Mouse (Mus musculus) embryonic facial prominence, embryonic 11.5 days (tissue): ENCODE results near the gene Erc2. TPM values are rescaled to one million over a fixed set of nuclear protein-coding genes. Genes with fewer than 3 reads are reported as not detected.

Source experiments
- ATAC-seq: fragments of 200-750 bp; cut with Nextera tagmentation; replicated peaks from 2 replicates; pipeline ENCODE4 v1.8.0; 2017; ENCODE audit warnings: low read depth; ENCODE audit not compliant: insufficient number of reproducible peaks, low FRiP score, low TSS enrichment
- DNase-seq: peaks from one replicate; pipeline ENCODE4 v3.0.0-alpha.2; 2015; ENCODE audit warnings: low spot score
- H3K27ac ChIP-seq: fragments of 300-500 bp; sonication (generic); replicated peaks from 2 replicates; pipeline ENCODE4 v1.5.1; 2014; ENCODE audit warnings: mild to moderate bottlenecking, low read depth, low read length, control low read depth
- H3K27me3 ChIP-seq: fragments of 300-500 bp; sonication (generic); 2 replicates; pipeline ENCODE4 v1.6.1; 2014; ENCODE audit warnings: mild to moderate bottlenecking, low read length, moderate library complexity, mixed read lengths; ENCODE audit not compliant: control insufficient read depth, insufficient read depth
- H3K36me3 ChIP-seq: fragments of 300-500 bp; sonication (generic); replicated peaks from 2 replicates; pipeline ENCODE4 v1.6.1; 2014; ENCODE audit warnings: low read depth, mild to moderate bottlenecking, low read length, moderate library complexity, mixed read lengths; ENCODE audit not compliant: control insufficient read depth, insufficient read depth
- H3K4me1 ChIP-seq: fragments of 300-500 bp; sonication (generic); 2 replicates; pipeline ENCODE4 v1.6.1; 2014; ENCODE audit warnings: low read length, mixed read lengths; ENCODE audit not compliant: control insufficient read depth, insufficient read depth
- H3K4me2 ChIP-seq: fragments of 300-500 bp; sonication (generic); 2 replicates; pipeline ENCODE4 v1.6.1; 2014; ENCODE audit warnings: low read depth, mild to moderate bottlenecking, control low read depth, low read length, moderate library complexity
- H3K4me3 ChIP-seq: fragments of 300-500 bp; sonication (generic); 2 replicates; pipeline ENCODE4 v1.5.1; 2014; ENCODE audit warnings: low read depth, low read length, control low read depth
- H3K9ac ChIP-seq: fragments of 300-500 bp; sonication (generic); replicated peaks from 2 replicates; pipeline ENCODE4 v1.6.1; 2014; ENCODE audit warnings: mild to moderate bottlenecking, control low read depth, low read length
- H3K9me3 ChIP-seq: fragments of 300-500 bp; sonication (generic); replicated peaks from 2 replicates; pipeline ENCODE4 v1.6.1; 2016; ENCODE audit warnings: mild to moderate bottlenecking, low read length, inconsistent platforms, mixed read lengths; ENCODE audit not compliant: control insufficient read depth
- WGBS: fragments of 180-500 bp; shearing (Covaris S2); extraction: QIAGEN DNeasy Blood & Tissue Kit; methylation state at CpG from one replicate; pipeline ENCODE4 v1.1.7; 2014; 5-methylcytosine and 5-hydroxymethylcytosine counted together
- polyA plus RNA-seq: library from polyadenylated mRNA; unstranded; fragments of >200 nt; fragmentation: Nextera tagmentation; extraction: Ambion mirVana; gene quantifications from 2 replicates; pipeline ENCODE4 v1.2.1, GENCODE M21; 2014

Erc2 gene
- polyA plus RNA-seq, 1 experiment from 2014 or later = 5.2 TPM

- Histone ChIP-seq H3K4me1 (no peaks in the 10 kb centered on the region), H3K27ac (no peak overlapping the region), H3K36me3 (no peaks in the 10 kb centered on the region), H3K9me3 (no peaks in the 10 kb centered on the region), H3K4me3 (no peak overlapping the region), H3K27me3 (no peaks in the 10 kb centered on the region), H3K4me2 (no peak overlapping the region), H3K9ac (no peak overlapping the region)
- ATAC-seq (no peak), DNase-seq (peak; percentile 85)
- 3% methylated on average over 9 of the region's 9 CpGs for WGBS
Observed at GRCm38 (mm10) chr14:27808080-27808479, 185.9 kb downstream of the Erc2 start.

- Histone ChIP-seq H3K4me1 (no peaks in the 10 kb centered on the region), H3K4me2 (no peak overlapping the region), H3K9ac (no peak overlapping the region), H3K27ac (no peak overlapping the region), H3K4me3 (no peak overlapping the region), H3K27me3 (no peaks in the 10 kb centered on the region), H3K36me3 (no peaks in the 10 kb centered on the region), H3K9me3 (no peaks in the 10 kb centered on the region)
- no peak for DNase-seq
- ATAC-seq = no peak
- 62% methylated on average over 10 of the region's 10 CpGs for WGBS
Observed at GRCm38 (mm10) chr14:27808523-27809114, 186.4 kb downstream of the Erc2 start.

GRCm38 (mm10) chr14:27810790-27811189, 188.6 kb downstream of the Erc2 start:
- DNase-seq = no peak
- no peaks in the 10 kb centered on the region for H3K36me3 ChIP-seq
- no peak for ATAC-seq

GRCm38 (mm10) chr14:27811649-27812048, 189.4 kb downstream of the Erc2 start:
- no peak overlapping the region for H3K4me2 ChIP-seq
- ATAC-seq (no peak), DNase-seq (no peak)
- H3K27ac ChIP-seq = no peak overlapping the region
- H3K9me3 ChIP-seq = no peaks in the 10 kb centered on the region
- no peaks in the 10 kb centered on the region for H3K4me1 ChIP-seq
- no peaks in the 10 kb centered on the region for H3K36me3 ChIP-seq
- no peaks in the 10 kb centered on the region for H3K27me3 ChIP-seq
- 91% methylated on average over 3 of the region's 3 CpGs for WGBS
- H3K4me3 ChIP-seq = no peak overlapping the region
- H3K9ac ChIP-seq = no peak overlapping the region

More at GRCm38 (mm10) chr14:27810790-27811189, 188.6 kb downstream of the Erc2 start:
- Histone ChIP-seq H3K4me3 (no peak overlapping the region), H3K27ac (no peak overlapping the region), H3K9me3 (no peaks in the 10 kb centered on the region), H3K27me3 (no peaks in the 10 kb centered on the region), H3K4me2 (no peak overlapping the region), H3K9ac (no peak overlapping the region), H3K4me1 (no peaks in the 10 kb centered on the region)
- WGBS = 38% methylated on average over 7 of the region's 7 CpGs

GRCm38 (mm10) chr14:27815739-27816138, 193.5 kb downstream of the Erc2 start:
- no peak for ATAC-seq
- H3K27ac ChIP-seq = no peak overlapping the region
- no peaks in the 10 kb centered on the region for H3K4me1 ChIP-seq
- no peak overlapping the region for H3K4me3 ChIP-seq
- H3K27me3 ChIP-seq = no peaks in the 10 kb centered on the region
- no peak overlapping the region for H3K4me2 ChIP-seq
- H3K9ac ChIP-seq = no peak overlapping the region
- 81% methylated on average over 6 of the region's 6 CpGs for WGBS
- no peaks in the 10 kb centered on the region for H3K36me3 ChIP-seq
- H3K9me3 ChIP-seq = no peaks in the 10 kb centered on the region
- DNase-seq = no peak

GRCm38 (mm10) chr14:27818986-27819385, 196.8 kb downstream of the Erc2 start:
- H3K9me3 ChIP-seq = no peaks in the 10 kb centered on the region
- WGBS = 90% methylated on average over 5 of the region's 5 CpGs
- DNase-seq (no peak), ATAC-seq (no peak)
- H3K27me3 ChIP-seq = no peaks in the 10 kb centered on the region
- H3K36me3 ChIP-seq = no peaks in the 10 kb centered on the region
- no peak overlapping the region for H3K4me2 ChIP-seq
- H3K4me3 ChIP-seq = no peak overlapping the region
- H3K4me1 ChIP-seq = no peaks in the 10 kb centered on the region
- H3K9ac ChIP-seq = no peak overlapping the region
- no peak overlapping the region for H3K27ac ChIP-seq

GRCm38 (mm10) chr14:27821801-27822200, 199.6 kb downstream of the Erc2 start:
- Histone ChIP-seq H3K27ac (no peak overlapping the region), H3K4me2 (no peak overlapping the region), H3K9me3 (no peaks in the 10 kb centered on the region), H3K36me3 (no peaks in the 10 kb centered on the region), H3K4me1 (no peaks in the 10 kb centered on the region), H3K9ac (no peak overlapping the region), H3K4me3 (no peak overlapping the region), H3K27me3 (no peaks in the 10 kb centered on the region)
- ATAC-seq = no peak
- no peak for DNase-seq

- ATAC-seq = no peak
- no peaks in the 10 kb centered on the region for H3K4me1 ChIP-seq
- no peaks in the 10 kb centered on the region for H3K36me3 ChIP-seq
- H3K9me3 ChIP-seq = no peaks in the 10 kb centered on the region
- WGBS = 89% methylated on average over 6 of the region's 6 CpGs
- no peak overlapping the region for H3K4me2 ChIP-seq
- H3K27me3 ChIP-seq = no peaks in the 10 kb centered on the region
- H3K9ac ChIP-seq = no peak overlapping the region
- no peak overlapping the region for H3K27ac ChIP-seq
- no peak overlapping the region for H3K4me3 ChIP-seq
- no peak for DNase-seq
Observed at GRCm38 (mm10) chr14:27822566-27822965, 200.3 kb downstream of the Erc2 start.
